Mouse (Mus musculus): Measurements from ENCODE around the gene Limch1. TPM values are rescaled to one million over a fixed set of nuclear protein-coding genes. Genes with fewer than 3 reads are reported as not detected.
A peak's percentile ranks its signal among the peaks of the same experiment; 100 is the strongest.

Limch1 gene
- total and polyA plus RNA-seq, 2 experiments from 2014 or later, result 62.8 to 133 TPM

GRCm38 (mm10) chr5:67090856-67091255 lies 345.2 kb downstream of the Limch1 start:
- H3K4me2 ChIP-seq (ENCODE audit: low read depth), result no peak overlapping the region
- H3K4me1 ChIP-seq (ENCODE audit: insufficient read depth), result no peaks in the 10 kb centered on the region
- no peaks in the 10 kb centered on the region for H3K36me3 ChIP-seq (ENCODE audit: insufficient read depth)
- no peak overlapping the region for H3K4me3 ChIP-seq (ENCODE audit: low read depth, low read length)
- no peaks in the 10 kb centered on the region for H3K9me3 ChIP-seq (ENCODE audit: low read length)
- ATAC-seq (no peak), DNase-seq (no peak)
- H3K27ac ChIP-seq (ENCODE audit: low read depth, low read length), result no peak overlapping the region
- no peak overlapping the region for H3K9ac ChIP-seq
- 79% methylated on average over 5 of the region's 5 CpGs for WGBS
- H3K27me3 ChIP-seq (ENCODE audit: insufficient read depth, low read length), result peaks cover 42% of the 10 kb centered on the region
- TF ChIP-seq CTCF (IDR thresholded peaks at IDR 0.05; ENCODE audit: low read depth), result no peak

GRCm38 (mm10) chr5:67091766-67092165 lies 346.1 kb downstream of the Limch1 start:
- Histone ChIP-seq H3K4me2 (ENCODE audit: low read depth) (no peak overlapping the region), H3K27me3 (ENCODE audit: insufficient read depth, low read length) (peaks cover 47% of the 10 kb centered on the region), H3K36me3 (ENCODE audit: insufficient read depth) (no peaks in the 10 kb centered on the region), H3K27ac (ENCODE audit: low read depth, low read length) (no peak overlapping the region), H3K9me3 (ENCODE audit: low read length) (no peaks in the 10 kb centered on the region), H3K4me1 (ENCODE audit: insufficient read depth) (no peaks in the 10 kb centered on the region), H3K9ac (no peak overlapping the region), H3K4me3 (ENCODE audit: low read depth, low read length) (no peak overlapping the region)
- DNase-seq (peak; percentile 71), ATAC-seq (peak; percentile 85)
- TF ChIP-seq CTCF (IDR thresholded peaks at IDR 0.05; ENCODE audit: low read depth), result no peak
- WGBS, result 6% methylated on average over 4 of the region's 4 CpGs

GRCm38 (mm10) chr5:67093991-67094390 lies 348.4 kb downstream of the Limch1 start:
- no peak for DNase-seq
- TF ChIP-seq CTCF (IDR thresholded peaks at IDR 0.05; ENCODE audit: low read depth), result no peak
- ATAC-seq, result no peak
- Histone ChIP-seq H3K36me3 (ENCODE audit: insufficient read depth) (no peaks in the 10 kb centered on the region), H3K4me3 (ENCODE audit: low read depth, low read length) (no peak overlapping the region), H3K4me1 (ENCODE audit: insufficient read depth) (no peaks in the 10 kb centered on the region), H3K9me3 (ENCODE audit: low read length) (no peaks in the 10 kb centered on the region), H3K27me3 (ENCODE audit: insufficient read depth, low read length) (peaks cover 66% of the 10 kb centered on the region), H3K4me2 (ENCODE audit: low read depth) (no peak overlapping the region), H3K9ac (no peak overlapping the region), H3K27ac (ENCODE audit: low read depth, low read length) (no peak overlapping the region)
- WGBS, result 18% methylated on average over 2 of the region's 2 CpGs

GRCm38 (mm10) chr5:67095153-67095552 lies 349.5 kb downstream of the Limch1 start:
- Histone ChIP-seq H3K36me3 (ENCODE audit: insufficient read depth) (no peaks in the 10 kb centered on the region), H3K4me1 (ENCODE audit: insufficient read depth) (no peaks in the 10 kb centered on the region), H3K27ac (ENCODE audit: low read depth, low read length) (no peak overlapping the region), H3K9ac (no peak overlapping the region), H3K27me3 (ENCODE audit: insufficient read depth, low read length) (peaks cover 72% of the 10 kb centered on the region), H3K4me3 (ENCODE audit: low read depth, low read length) (no peak overlapping the region), H3K4me2 (ENCODE audit: low read depth) (no peak overlapping the region), H3K9me3 (ENCODE audit: low read length) (no peaks in the 10 kb centered on the region)
- DNase-seq, result no peak
- no peak for ATAC-seq
- under 1% methylated on average over 15 of the region's 15 CpGs for WGBS
- TF ChIP-seq CTCF (IDR thresholded peaks at IDR 0.05; ENCODE audit: low read depth), result no peak

GRCm38 (mm10) chr5:67095651-67096377 lies 350.2 kb downstream of the Limch1 start:
- Histone ChIP-seq H3K9me3 (ENCODE audit: low read length) (no peaks in the 10 kb centered on the region), H3K27ac (ENCODE audit: low read depth, low read length) (no peak overlapping the region), H3K36me3 (ENCODE audit: insufficient read depth) (no peaks in the 10 kb centered on the region), H3K9ac (no peak overlapping the region), H3K4me3 (ENCODE audit: low read depth, low read length) (peak overlapping the region; percentile 5; the same call in 1 of the 2 replicates), H3K4me1 (ENCODE audit: insufficient read depth) (no peaks in the 10 kb centered on the region), H3K4me2 (ENCODE audit: low read depth) (no peak overlapping the region), H3K27me3 (ENCODE audit: insufficient read depth, low read length) (peaks cover 68% of the 10 kb centered on the region)
- no peak for ATAC-seq
- DNase-seq, result peak; percentile 35
- TF ChIP-seq CTCF (IDR thresholded peaks at IDR 0.05; ENCODE audit: low read depth), result no peak
- under 1% methylated on average over 45 of the region's 47 CpGs for WGBS

- no peaks in the 10 kb centered on the region for H3K4me1 ChIP-seq (ENCODE audit: insufficient read depth)
- DNase-seq, result peak; percentile 35
- under 1% methylated on average over 28 of the region's 28 CpGs for WGBS
- no peaks in the 10 kb centered on the region for H3K9me3 ChIP-seq (ENCODE audit: low read length)
- no peak for TF ChIP-seq CTCF (IDR thresholded peaks at IDR 0.05; ENCODE audit: low read depth)
- no peak overlapping the region for H3K27ac ChIP-seq (ENCODE audit: low read depth, low read length)
- H3K4me2 ChIP-seq (ENCODE audit: low read depth), result no peak overlapping the region
- peak overlapping the region; percentile 5; the same call in 1 of the 2 replicates for H3K4me3 ChIP-seq (ENCODE audit: low read depth, low read length)
- H3K36me3 ChIP-seq (ENCODE audit: insufficient read depth), result no peaks in the 10 kb centered on the region
- H3K9ac ChIP-seq, result no peak overlapping the region
- H3K27me3 ChIP-seq (ENCODE audit: insufficient read depth, low read length), result peaks cover 73% of the 10 kb centered on the region
- ATAC-seq, result no peak
Observed at GRCm38 (mm10) chr5:67096378-67096771, 350.7 kb downstream of the Limch1 start.

GRCm38 (mm10) chr5:67097106-67098050 lies 351.8 kb downstream of the Limch1 start:
- ATAC-seq (no peak), DNase-seq (peak; percentile 71)
- Histone ChIP-seq H3K9me3 (ENCODE audit: low read length) (no peaks in the 10 kb centered on the region), H3K4me1 (ENCODE audit: insufficient read depth) (no peaks in the 10 kb centered on the region), H3K4me3 (ENCODE audit: low read depth, low read length) (no peak overlapping the region), H3K27ac (ENCODE audit: low read depth, low read length) (no peak overlapping the region), H3K9ac (no peak overlapping the region), H3K36me3 (ENCODE audit: insufficient read depth) (no peaks in the 10 kb centered on the region), H3K27me3 (ENCODE audit: insufficient read depth, low read length) (peaks cover 76% of the 10 kb centered on the region), H3K4me2 (ENCODE audit: low read depth) (no peak overlapping the region)
- 2% methylated on average over 41 of the region's 41 CpGs for WGBS
- no peak for TF ChIP-seq CTCF (IDR thresholded peaks at IDR 0.05; ENCODE audit: low read depth)
